Mouse (Mus musculus): Measurements from ENCODE around the gene Pilra. TPM values are rescaled to one million over a fixed set of nuclear protein-coding genes. Genes with fewer than 3 reads are reported as not detected.
"Not testable (repeated sequence)": the region's sequence is repeated elsewhere in the genome, so short reads cannot be mapped to it uniquely, and the experiment has no call there.

Pilra gene
- polyA plus RNA-seq (2015; fragmentation: Nextera tagmentation; extraction: Ambion mirVana) = 0.31 and 0.70 TPM in 2 replicates

- 66% methylated on average over 2 of the region's 2 CpGs for WGBS
- H3K27ac ChIP-seq; ATAC-seq (ENCODE audit: insufficient number of reproducible peaks, insufficient read depth, low FRiP score, low TSS enrichment, low read depth); H3K4me3 ChIP-seq; H3K36me3 ChIP-seq; H3K4me1 ChIP-seq; H3K4me2 ChIP-seq; H3K9ac ChIP-seq; H3K9me3 ChIP-seq; H3K27me3 ChIP-seq: not testable (repeated sequence)
Observed at GRCm38 (mm10) chr5:137835966-137836520, at the start of gene Pilra. TSS of gene Pilra (minus strand) at chr5:137836281.

GRCm38 (mm10) chr5:137883345-137883744, 47.3 kb upstream of the Pilra start:
- ATAC-seq (ENCODE audit: insufficient number of reproducible peaks, insufficient read depth, low FRiP score, low TSS enrichment, low read depth) = no peak
- H3K27ac ChIP-seq = no peak overlapping the region
- H3K4me1 ChIP-seq = no peaks in the 10 kb centered on the region
- 83% methylated on average over 3 of the region's 3 CpGs for WGBS
- H3K4me3 ChIP-seq = no peak overlapping the region
- no peaks in the 10 kb centered on the region for H3K9me3 ChIP-seq
- no peak overlapping the region for H3K4me2 ChIP-seq
- H3K36me3 ChIP-seq = no peaks in the 10 kb centered on the region
- no peak overlapping the region for H3K9ac ChIP-seq
- H3K27me3 ChIP-seq = no peaks in the 10 kb centered on the region

- Histone ChIP-seq H3K4me3 (no peak overlapping the region), H3K27me3 (no peaks in the 10 kb centered on the region), H3K36me3 (no peaks in the 10 kb centered on the region), H3K4me2 (no peak overlapping the region), H3K9me3 (no peaks in the 10 kb centered on the region), H3K27ac (no peak overlapping the region), H3K9ac (no peak overlapping the region), H3K4me1 (no peaks in the 10 kb centered on the region)
- WGBS = 75% methylated on average over 4 of the region's 4 CpGs
- ATAC-seq (ENCODE audit: insufficient number of reproducible peaks, insufficient read depth, low FRiP score, low TSS enrichment, low read depth) = no peak
Observed at GRCm38 (mm10) chr5:137882922-137883321, 46.8 kb upstream of the Pilra start.

GRCm38 (mm10) chr5:137877860-137878259, 41.8 kb upstream of the Pilra start:
- H3K4me2 ChIP-seq = no peak overlapping the region
- no peak for ATAC-seq (ENCODE audit: insufficient number of reproducible peaks, insufficient read depth, low FRiP score, low TSS enrichment, low read depth)
- H3K36me3 ChIP-seq = no peaks in the 10 kb centered on the region
- 54% methylated on average over 2 of the region's 2 CpGs for WGBS
- H3K9ac ChIP-seq = no peak overlapping the region
- no peaks in the 10 kb centered on the region for H3K27me3 ChIP-seq
- no peak overlapping the region for H3K27ac ChIP-seq
- H3K9me3 ChIP-seq = no peaks in the 10 kb centered on the region
- H3K4me1 ChIP-seq = no peaks in the 10 kb centered on the region
- no peak overlapping the region for H3K4me3 ChIP-seq

GRCm38 (mm10) chr5:137875054-137875453, 39.0 kb upstream of the Pilra start:
- Histone ChIP-seq H3K27me3 (no peaks in the 10 kb centered on the region), H3K36me3 (no peaks in the 10 kb centered on the region), H3K4me2 (no peak overlapping the region), H3K9me3 (no peaks in the 10 kb centered on the region), H3K4me1 (no peaks in the 10 kb centered on the region), H3K27ac (no peak overlapping the region), H3K4me3 (no peak overlapping the region), H3K9ac (no peak overlapping the region)
- WGBS = 86% methylated on average over 2 of the region's 2 CpGs
- no peak for ATAC-seq (ENCODE audit: insufficient number of reproducible peaks, insufficient read depth, low FRiP score, low TSS enrichment, low read depth)

- not testable (repeated sequence) for H3K4me3 ChIP-seq; H3K9ac ChIP-seq; H3K4me2 ChIP-seq; H3K4me1 ChIP-seq; H3K36me3 ChIP-seq; H3K27me3 ChIP-seq; H3K9me3 ChIP-seq; ATAC-seq (ENCODE audit: insufficient number of reproducible peaks, insufficient read depth, low FRiP score, low TSS enrichment, low read depth); H3K27ac ChIP-seq
- WGBS = 21% methylated on average over 1 of the region's 1 CpGs
Observed at GRCm38 (mm10) chr5:137872381-137872702, 36.3 kb upstream of the Pilra start.

- WGBS = 72% methylated on average over 3 of the region's 3 CpGs
- not testable (repeated sequence) for H3K4me1 ChIP-seq
Observed at GRCm38 (mm10) chr5:137871644-137872380, 35.7 kb upstream of the Pilra start, which contains the start of gene Pilrb2. TSS of gene Pilrb2 (minus strand) at chr5:137871815.

GRCm38 (mm10) chr5:137868600-137868999, 32.5 kb upstream of the Pilra start:
- not testable (repeated sequence) for H3K27ac ChIP-seq; H3K4me2 ChIP-seq; H3K27me3 ChIP-seq; H3K36me3 ChIP-seq; H3K9ac ChIP-seq; H3K4me3 ChIP-seq; ATAC-seq (ENCODE audit: insufficient number of reproducible peaks, insufficient read depth, low FRiP score, low TSS enrichment, low read depth); H3K4me1 ChIP-seq; H3K9me3 ChIP-seq
- WGBS = 68% methylated on average over 2 of the region's 2 CpGs

More at GRCm38 (mm10) chr5:137871644-137872380, 35.7 kb upstream of the Pilra start, which contains the start of gene Pilrb2:
- not testable (repeated sequence) for H3K27ac ChIP-seq; H3K9ac ChIP-seq; H3K36me3 ChIP-seq; H3K9me3 ChIP-seq; ATAC-seq (ENCODE audit: insufficient number of reproducible peaks, insufficient read depth, low FRiP score, low TSS enrichment, low read depth); H3K4me3 ChIP-seq; H3K27me3 ChIP-seq; H3K4me2 ChIP-seq

GRCm38 (mm10) chr5:137864008-137864407, 27.9 kb upstream of the Pilra start:
- ATAC-seq (ENCODE audit: insufficient number of reproducible peaks, insufficient read depth, low FRiP score, low TSS enrichment, low read depth); H3K36me3 ChIP-seq; H3K4me2 ChIP-seq; H3K4me1 ChIP-seq; H3K9ac ChIP-seq; H3K4me3 ChIP-seq; H3K27ac ChIP-seq; H3K27me3 ChIP-seq; H3K9me3 ChIP-seq: not testable (repeated sequence)
- 80% methylated on average over 1 of the region's 1 CpGs for WGBS

- not testable (repeated sequence) for H3K9me3 ChIP-seq; ATAC-seq (ENCODE audit: insufficient number of reproducible peaks, insufficient read depth, low FRiP score, low TSS enrichment, low read depth); H3K9ac ChIP-seq; H3K27ac ChIP-seq; H3K4me2 ChIP-seq; H3K36me3 ChIP-seq; H3K4me3 ChIP-seq; H3K27me3 ChIP-seq; H3K4me1 ChIP-seq
- 77% methylated on average over 2 of the region's 2 CpGs for WGBS
Observed at GRCm38 (mm10) chr5:137857960-137858710, 22.1 kb upstream of the Pilra start, which contains the start of gene Pilrb1. TSS of gene Pilrb1 (minus strand) at chr5:137858106.

- WGBS = 71% methylated on average over 5 of the region's 5 CpGs
- not testable (repeated sequence) for H3K9ac ChIP-seq; H3K4me2 ChIP-seq; H3K36me3 ChIP-seq; H3K27ac ChIP-seq; ATAC-seq (ENCODE audit: insufficient number of reproducible peaks, insufficient read depth, low FRiP score, low TSS enrichment, low read depth); H3K9me3 ChIP-seq; H3K27me3 ChIP-seq; H3K4me1 ChIP-seq; H3K4me3 ChIP-seq
Observed at GRCm38 (mm10) chr5:137856870-137857269, 20.8 kb upstream of the Pilra start.

- H3K4me2 ChIP-seq; H3K4me3 ChIP-seq; H3K4me1 ChIP-seq; H3K9ac ChIP-seq; H3K36me3 ChIP-seq; H3K27ac ChIP-seq; H3K27me3 ChIP-seq; H3K9me3 ChIP-seq; ATAC-seq (ENCODE audit: insufficient number of reproducible peaks, insufficient read depth, low FRiP score, low TSS enrichment, low read depth): not testable (repeated sequence)
- WGBS = 91% methylated on average over 3 of the region's 3 CpGs
Observed at GRCm38 (mm10) chr5:137854907-137855306, 18.8 kb upstream of the Pilra start.

Measured in embryonic facial prominence, embryonic 13.5 days (tissue).